Mouse (Mus musculus) hindbrain, embryonic 16.5 days (tissue): ENCODE results near the gene Hes2. TPM values are rescaled to one million over a fixed set of nuclear protein-coding genes. Genes with fewer than 3 reads are reported as not detected.

Experiments used
- ATAC-seq: fragments of 200-750 bp; cut with Nextera tagmentation; 2 replicates; pipeline ENCODE4 v1.8.0; 2017; ENCODE audit warnings: moderate TSS enrichment, moderate library complexity
- H3K27ac ChIP-seq: fragments of 300-500 bp; sonication (generic); 2 replicates; pipeline ENCODE4 v1.5.1; 2014; ENCODE audit warnings: low read depth, mild to moderate bottlenecking, control low read depth, low read length, moderate library complexity
- H3K27me3 ChIP-seq: fragments of 300-500 bp; sonication (generic); replicated peaks from 2 replicates; pipeline ENCODE4 v1.6.1; 2014; ENCODE audit warnings: low read length; ENCODE audit not compliant: control insufficient read depth, insufficient read depth
- H3K36me3 ChIP-seq: fragments of 300-500 bp; sonication (generic); 2 replicates; pipeline ENCODE4 v1.6.1; 2014; ENCODE audit warnings: mild to moderate bottlenecking, low read length, moderate library complexity, mixed read lengths; ENCODE audit not compliant: control insufficient read depth, insufficient read depth
- H3K4me1 ChIP-seq: fragments of 300-500 bp; sonication (generic); 2 replicates; pipeline ENCODE4 v1.6.1; 2014; ENCODE audit warnings: low read depth, low read length; ENCODE audit not compliant: control insufficient read depth, insufficient read depth
- H3K4me2 ChIP-seq: fragments of 300-500 bp; sonication (generic); 2 replicates; pipeline ENCODE4 v1.6.1; 2014; ENCODE audit warnings: mild to moderate bottlenecking, low read length, control low read depth, moderate library complexity
- H3K4me3 ChIP-seq: fragments of 300-500 bp; sonication (generic); 2 replicates; pipeline ENCODE4 v1.5.1; 2014; ENCODE audit warnings: mild to moderate bottlenecking, low read length, control low read depth, moderate library complexity
- H3K9ac ChIP-seq: fragments of 300-500 bp; sonication (generic); 2 replicates; pipeline ENCODE4 v1.6.1; 2014; ENCODE audit warnings: low read depth, mild to moderate bottlenecking, control low read depth, low read length, moderate library complexity
- H3K9me3 ChIP-seq: fragments of 300-500 bp; sonication (generic); 2 replicates; pipeline ENCODE4 v1.6.1; 2014; ENCODE audit warnings: mild to moderate bottlenecking, low read length, moderate library complexity; ENCODE audit not compliant: control insufficient read depth
- WGBS: fragments of 180-500 bp; shearing (Covaris S2); extraction: QIAGEN DNeasy Blood & Tissue Kit; methylation state at CpG from one replicate; pipeline ENCODE4 v1.1.7; 2014; 5-methylcytosine and 5-hydroxymethylcytosine counted together
- polyA plus RNA-seq: library from polyadenylated mRNA; unstranded; fragments of >200 nt; fragmentation: Nextera tagmentation; extraction: Ambion mirVana; gene quantifications from 2 replicates; pipeline ENCODE4 v1.2.1, GENCODE M21; 2015

The Hes2 gene
- polyA plus RNA-seq, 1 experiment from 2014 or later: not detected

DNA sequence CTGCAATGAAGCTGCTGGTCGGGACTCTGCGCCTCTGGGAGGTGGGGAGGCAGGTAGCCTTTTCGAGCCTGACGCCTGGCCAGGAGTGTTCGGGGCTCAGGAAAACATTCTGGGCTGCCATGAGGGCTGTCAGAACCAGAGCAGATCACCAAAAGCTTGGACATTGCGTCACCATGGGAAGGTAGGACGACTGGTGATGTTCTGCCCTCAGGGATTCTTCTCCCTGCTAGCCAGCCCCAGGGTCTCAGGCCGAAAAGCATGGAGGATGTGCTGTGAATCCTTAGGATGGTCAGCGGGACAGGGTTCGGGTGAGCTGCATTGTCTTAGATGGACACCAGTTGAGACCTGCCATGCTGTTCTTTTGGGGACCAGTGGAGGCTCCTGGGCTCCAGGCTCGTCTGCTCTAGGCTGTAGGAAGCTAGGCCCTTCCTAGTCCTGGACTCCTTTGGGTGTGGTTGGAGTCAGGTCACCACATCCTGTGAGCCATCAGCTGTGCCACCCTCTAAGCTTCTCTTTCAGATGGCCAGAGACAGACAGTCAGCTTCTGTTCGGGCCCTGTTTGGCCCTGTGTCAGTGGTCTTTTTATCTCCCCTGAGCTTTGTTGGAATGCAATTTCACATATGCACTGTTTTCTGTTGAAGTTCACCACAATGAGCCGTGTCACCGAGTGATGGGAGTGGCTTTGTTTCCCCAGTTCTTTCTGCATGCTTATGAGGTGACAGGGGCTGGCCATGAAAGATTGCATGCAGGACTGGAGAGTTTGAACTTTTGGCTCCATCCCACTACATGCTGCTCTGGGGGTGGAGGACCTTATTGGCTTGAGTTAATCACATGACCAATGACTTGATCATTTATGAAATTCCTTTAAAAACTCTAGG lies 27.8 kb downstream of the Hes2 start:
- Histone ChIP-seq H3K4me3 (peak overlapping the region; percentile 16; the same call in 1 of the 2 replicates), H3K4me2 (peak overlapping the region; percentile 47), H3K9ac (peak overlapping the region; percentile 38; the same call in 1 of the 2 replicates), H3K4me1 (peaks cover 20% of the 10 kb centered on the region), H3K36me3 (no peaks in the 10 kb centered on the region), H3K27ac (peak overlapping the region; percentile 77), H3K27me3 (no peaks in the 10 kb centered on the region), H3K9me3 (no peaks in the 10 kb centered on the region)
- WGBS: 37% methylated on average over 14 of the region's 14 CpGs
- ATAC-seq: no peak

DNA sequence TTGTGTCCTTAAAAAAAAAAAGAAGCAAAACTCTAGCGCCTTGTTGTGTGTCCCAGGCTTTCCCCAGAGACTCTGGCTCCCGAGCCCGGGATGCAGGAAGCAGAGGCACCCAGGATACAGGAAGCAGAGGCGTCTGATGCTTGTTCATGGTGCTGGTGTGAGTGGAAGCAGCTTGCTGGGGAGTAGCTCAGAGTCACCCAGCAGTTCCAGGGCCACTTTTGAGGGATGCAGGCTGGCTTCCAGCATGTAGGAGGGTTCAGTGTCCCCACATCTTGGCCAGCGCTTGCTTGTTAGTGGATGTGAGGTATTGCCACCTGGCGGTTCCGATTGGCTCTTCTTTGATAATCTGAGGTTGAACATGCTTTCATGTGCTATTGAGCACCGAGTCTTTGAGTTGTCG lies 28.5 kb downstream of the Hes2 start:
- Histone ChIP-seq H3K9me3 (no peaks in the 10 kb centered on the region), H3K4me1 (peaks cover 20% of the 10 kb centered on the region), H3K9ac (no peak overlapping the region), H3K36me3 (no peaks in the 10 kb centered on the region), H3K4me3 (no peak overlapping the region), H3K4me2 (no peak overlapping the region), H3K27ac (no peak overlapping the region), H3K27me3 (no peaks in the 10 kb centered on the region)
- 89% methylated on average over 9 of the region's 9 CpGs for WGBS
- no peak for ATAC-seq

DNA sequence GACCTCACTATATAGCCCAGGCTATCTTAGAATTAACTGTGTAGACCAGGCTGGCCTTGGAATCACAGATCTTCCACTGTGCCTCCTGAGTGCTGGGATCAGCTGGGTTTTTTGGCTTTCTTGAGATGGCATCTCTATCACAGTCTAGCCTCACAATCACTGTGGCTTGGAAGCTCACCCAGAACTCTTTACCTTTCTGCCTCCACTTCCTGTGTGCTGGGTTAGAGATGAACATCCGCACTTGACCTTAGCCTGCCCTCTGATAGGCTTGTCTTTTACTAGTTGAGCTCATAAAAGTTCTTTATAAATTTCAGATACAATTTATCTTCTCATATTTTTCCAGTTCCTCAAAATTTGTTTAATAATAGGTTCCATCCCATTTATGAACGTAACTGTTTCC lies 30.0 kb downstream of the Hes2 start:
- H3K27me3 ChIP-seq: no peaks in the 10 kb centered on the region

GRCm38 (mm10) chr4:152189071-152189470 lies 30.4 kb downstream of the Hes2 start:
- Histone ChIP-seq H3K4me3 (no peak overlapping the region), H3K9ac (no peak overlapping the region), H3K9me3 (no peaks in the 10 kb centered on the region), H3K36me3 (no peaks in the 10 kb centered on the region), H3K27me3 (no peaks in the 10 kb centered on the region), H3K27ac (no peak overlapping the region), H3K4me2 (no peak overlapping the region), H3K4me1 (peaks cover 20% of the 10 kb centered on the region)
- no peak for ATAC-seq
- WGBS: 87% methylated on average over 6 of the region's 6 CpGs

More for the DNA sequence above, 30.0 kb downstream of the Hes2 start:
- no peak for ATAC-seq
- H3K27ac ChIP-seq: no peak overlapping the region
- H3K36me3 ChIP-seq: no peaks in the 10 kb centered on the region
- WGBS: 96% methylated on average over 2 of the region's 2 CpGs
- no peak overlapping the region for H3K4me3 ChIP-seq
- H3K4me2 ChIP-seq: no peak overlapping the region
- H3K4me1 ChIP-seq: peaks cover 20% of the 10 kb centered on the region
- no peaks in the 10 kb centered on the region for H3K9me3 ChIP-seq
- H3K9ac ChIP-seq: no peak overlapping the region

- ATAC-seq: no peak
- Histone ChIP-seq H3K27ac (no peak overlapping the region), H3K9me3 (no peaks in the 10 kb centered on the region), H3K4me2 (no peak overlapping the region), H3K4me1 (peaks cover 20% of the 10 kb centered on the region), H3K27me3 (no peaks in the 10 kb centered on the region), H3K36me3 (no peaks in the 10 kb centered on the region), H3K4me3 (no peak overlapping the region), H3K9ac (no peak overlapping the region)
- WGBS: 96% methylated on average over 4 of the region's 4 CpGs
These were observed 31.0 kb downstream of the Hes2 start for GRCm38 (mm10) chr4:152189691-152190090.

GRCm38 (mm10) chr4:152190096-152190653 lies 31.5 kb downstream of the Hes2 start:
- H3K9ac ChIP-seq: 0 out of 2 replicates have a peak overlapping the region, but pooled peaks have one; percentile 12
- WGBS: 65% methylated on average over 11 of the region's 11 CpGs
- H3K27ac ChIP-seq: no peak overlapping the region
- no peaks in the 10 kb centered on the region for H3K9me3 ChIP-seq
- H3K4me2 ChIP-seq: no peak overlapping the region
- no peaks in the 10 kb centered on the region for H3K36me3 ChIP-seq
- H3K4me3 ChIP-seq: no peak overlapping the region
- H3K4me1 ChIP-seq: peaks cover 17% of the 10 kb centered on the region
- no peak for ATAC-seq
- H3K27me3 ChIP-seq: no peaks in the 10 kb centered on the region

DNA sequence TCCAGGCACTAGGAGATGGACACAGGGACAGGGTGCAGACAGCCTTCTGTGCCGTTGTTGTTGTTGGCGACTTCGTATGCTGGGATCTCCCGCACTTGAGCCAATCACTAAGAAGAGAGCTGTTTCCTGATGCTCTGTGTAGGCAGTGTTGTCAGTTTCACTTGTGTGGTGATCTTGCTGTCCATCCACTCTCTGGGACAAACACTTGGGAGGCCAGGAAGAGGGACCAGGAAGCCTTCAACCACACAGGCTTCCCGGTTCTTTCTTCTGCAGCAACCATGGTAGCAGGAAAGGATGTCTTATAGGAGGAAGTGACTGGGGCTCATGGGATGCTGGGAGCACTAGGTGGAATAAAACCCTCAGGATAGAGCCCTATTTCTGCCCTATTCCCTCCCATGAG lies 32.0 kb downstream of the Hes2 start:
- H3K27ac ChIP-seq: no peak overlapping the region
- no peaks in the 10 kb centered on the region for H3K36me3 ChIP-seq
- H3K9ac ChIP-seq: no peak overlapping the region
- 74% methylated on average over 5 of the region's 5 CpGs for WGBS
- ATAC-seq: no peak
- H3K4me2 ChIP-seq: no peak overlapping the region
- no peak overlapping the region for H3K4me3 ChIP-seq
- peaks cover 12% of the 10 kb centered on the region for H3K4me1 ChIP-seq
- no peaks in the 10 kb centered on the region for H3K9me3 ChIP-seq
- H3K27me3 ChIP-seq: no peaks in the 10 kb centered on the region

- Histone ChIP-seq H3K36me3 (no peaks in the 10 kb centered on the region), H3K27ac (peak overlapping the region; percentile 40), H3K9me3 (no peaks in the 10 kb centered on the region), H3K4me1 (no peaks in the 10 kb centered on the region; the same call in none of the 2 replicates), H3K27me3 (no peaks in the 10 kb centered on the region), H3K4me3 (no peak overlapping the region), H3K9ac (no peak overlapping the region), H3K4me2 (no peak overlapping the region)
- WGBS: 25% methylated on average over 4 of the region's 4 CpGs
- peak; percentile 38; the same call in 1 of the 2 replicates for ATAC-seq
These were observed 33.9 kb downstream of the Hes2 start for GRCm38 (mm10) chr4:152192569-152192968.

DNA sequence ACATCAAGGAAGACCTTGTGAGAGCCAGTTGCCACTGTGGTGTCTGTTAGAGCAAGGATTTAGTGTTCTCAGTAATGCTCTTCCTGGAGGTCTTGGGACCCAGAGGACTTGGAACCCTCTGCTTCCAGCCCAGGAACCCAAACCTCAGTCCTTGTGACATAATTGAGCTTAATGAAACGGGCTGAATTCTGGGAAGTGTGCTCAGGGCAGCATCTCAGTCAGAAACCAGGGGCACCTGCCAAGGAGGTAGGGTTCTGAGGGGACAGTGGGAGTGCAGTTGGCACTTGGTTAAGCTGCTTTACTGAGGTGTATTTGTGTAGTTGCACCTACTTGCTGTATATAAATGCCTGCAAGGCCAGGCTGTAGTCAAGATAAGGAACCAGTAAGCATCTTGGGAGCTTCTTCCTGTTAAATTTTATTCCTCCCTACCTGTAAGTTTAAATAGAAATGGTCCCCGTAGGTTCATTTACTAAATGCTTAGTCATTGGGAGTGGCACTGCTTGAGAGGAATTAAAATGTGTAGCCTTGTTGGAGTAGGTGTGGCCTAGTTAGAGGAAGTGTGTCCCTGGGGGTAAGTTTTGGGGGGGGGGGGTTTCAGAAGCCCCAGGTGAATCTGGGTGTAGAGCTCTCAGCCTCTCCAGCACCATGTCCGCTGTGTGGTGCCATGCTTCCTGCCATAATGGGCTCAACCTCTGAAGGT lies 36.0 kb downstream of the Hes2 start:
- no peak overlapping the region for H3K4me2 ChIP-seq
- no peak for ATAC-seq
- H3K27me3 ChIP-seq: no peaks in the 10 kb centered on the region
- no peak overlapping the region for H3K27ac ChIP-seq
- H3K9ac ChIP-seq: no peak overlapping the region
- WGBS: 83% methylated on average over 3 of the region's 3 CpGs
- H3K36me3 ChIP-seq: no peaks in the 10 kb centered on the region
- no peaks in the 10 kb centered on the region for H3K9me3 ChIP-seq
- H3K4me3 ChIP-seq: no peak overlapping the region
- H3K4me1 ChIP-seq: no peaks in the 10 kb centered on the region; the same call in none of the 2 replicates
